Mouse (Mus musculus): ENCODE data around the gene Nsl1. TPM values are rescaled to one million over a fixed set of nuclear protein-coding genes. Genes with fewer than 3 reads are reported as not detected.

The Nsl1 gene
- polyA plus RNA-seq (2014; fragmentation: Illumina TruSeq; extraction: RNeasy Lipid Tissue Mini Kit (QIAGEN cat#74804)) = 4.1 TPM

GRCm38 (mm10) chr1:191062781-191063485 is at the start of gene Nsl1, which contains the start of gene Tatdn3:
TSS of gene Nsl1 (plus strand) at chr1:191063012.
TSS of gene Tatdn3 (minus strand) at chr1:191062932.

GRCm38 (mm10) chr1:191026021-191026713 is 36.6 kb upstream of the Nsl1 start, which contains the start of gene Flvcr1:
TSS of gene Flvcr1 (minus strand) at chr1:191026158.

DNA sequence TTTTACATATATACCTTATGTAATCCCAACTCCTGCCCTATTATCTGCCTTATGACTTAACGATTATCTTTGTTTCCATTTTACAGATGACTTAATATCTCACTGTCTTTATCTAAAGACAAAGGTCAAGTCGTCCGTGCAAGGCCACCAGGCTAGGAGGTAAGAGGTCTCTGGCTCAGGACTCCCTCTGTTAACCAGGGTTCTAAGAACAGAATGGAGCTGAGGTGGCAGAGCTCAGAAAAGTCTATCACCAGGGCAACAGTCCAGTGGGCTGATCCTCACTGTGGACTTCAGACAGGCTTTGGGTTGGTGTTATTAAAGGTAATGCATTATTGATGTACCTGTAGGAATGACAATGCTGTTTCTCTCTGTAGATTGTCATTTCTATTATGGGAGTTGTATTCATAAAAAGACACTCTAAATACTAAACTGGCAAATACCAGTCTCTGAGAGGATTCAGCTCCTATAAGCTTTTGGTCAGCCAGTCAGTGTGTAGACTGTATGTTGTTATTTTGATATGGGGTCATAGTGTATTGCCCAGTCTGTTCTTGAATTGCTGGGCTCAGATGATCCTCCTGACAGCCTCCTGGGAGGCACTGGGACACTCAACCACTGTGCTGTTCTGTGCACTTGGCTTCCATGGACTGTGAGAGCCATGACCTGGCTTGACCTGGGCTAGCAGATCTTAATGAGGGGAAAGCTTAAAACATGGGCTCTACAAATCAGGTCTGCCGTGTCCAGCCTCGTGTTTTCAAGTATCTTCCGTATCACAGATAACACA is 26.1 kb upstream of the Nsl1 start, which contains the start of gene Spata45:
Gene Spata45 (plus strand): TSS at position 86 of the 781 bp plus-strand sequence.

DNA sequence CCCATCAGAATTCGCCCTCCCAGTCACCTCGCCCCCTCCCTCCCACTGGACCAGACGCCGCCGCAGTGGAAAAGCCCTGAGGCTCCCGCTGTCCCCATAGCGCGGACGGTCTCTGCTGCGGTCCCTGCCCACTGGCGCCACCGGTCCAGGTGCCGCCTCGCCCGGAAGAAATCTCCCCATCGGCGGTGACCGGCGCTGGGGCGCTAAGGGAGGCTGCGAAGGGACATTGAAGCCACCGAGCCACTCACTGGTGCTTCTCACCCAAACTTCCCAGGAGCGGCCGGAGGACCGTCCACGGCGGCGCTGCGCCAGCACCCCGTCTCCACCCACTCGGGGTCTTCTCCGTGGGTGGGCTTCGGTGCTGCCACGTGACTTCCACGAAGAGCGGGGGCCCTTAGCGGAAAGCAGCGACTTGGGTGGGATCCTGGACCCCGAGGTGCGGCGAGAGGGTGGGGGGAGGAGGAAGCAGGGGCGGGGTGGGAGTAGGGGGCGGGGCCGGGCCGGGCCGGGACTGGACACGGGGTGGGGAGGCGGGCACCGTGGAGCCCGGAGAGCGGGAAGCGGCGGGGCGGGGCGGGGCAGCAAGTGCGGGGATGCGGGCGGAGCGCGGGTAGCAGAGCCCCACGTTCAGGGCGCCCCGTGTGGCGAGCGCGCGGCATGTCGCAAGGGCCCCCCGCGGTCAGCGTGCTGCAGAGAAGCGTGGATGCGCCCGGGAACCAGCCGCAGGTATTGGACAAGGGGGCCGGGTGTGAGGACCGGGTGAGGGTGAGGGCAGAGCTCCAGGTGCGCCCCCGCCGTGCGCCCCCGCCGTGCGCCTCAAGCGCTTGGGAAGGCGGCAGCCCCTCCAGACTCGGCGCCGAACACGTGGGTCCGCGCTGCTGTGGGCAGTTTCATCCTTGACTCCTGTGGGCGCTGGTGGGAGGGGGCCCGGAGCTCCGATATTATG is 35.3 kb downstream of the Nsl1 start, which contains the start of gene Batf3:
Gene Batf3 (plus strand): TSS at position 46 of the 946 bp plus-strand sequence.

Other genes starting within 250 kb of the Nsl1 start
- 7.9 TPM for gene Rps6kc1, start 151.2 kb upstream of the Nsl1 start, polyA plus RNA-seq (2014; fragmentation: Illumina TruSeq; extraction: RNeasy Lipid Tissue Mini Kit (QIAGEN cat#74804))
- 67.2 TPM for gene Angel2, start 137.9 kb upstream of the Nsl1 start, polyA plus RNA-seq (2014; fragmentation: Illumina TruSeq; extraction: RNeasy Lipid Tissue Mini Kit (QIAGEN cat#74804))
- gene Vash2, start 83.7 kb upstream of the Nsl1 start, polyA plus RNA-seq (2014; fragmentation: Illumina TruSeq; extraction: RNeasy Lipid Tissue Mini Kit (QIAGEN cat#74804)) = 2.8 TPM
- 43.6 TPM for gene Flvcr1, start 36.9 kb upstream of the Nsl1 start, polyA plus RNA-seq (2014; fragmentation: Illumina TruSeq; extraction: RNeasy Lipid Tissue Mini Kit (QIAGEN cat#74804))
- not detected for gene Spata45, start 26.4 kb upstream of the Nsl1 start, polyA plus RNA-seq (2014; fragmentation: Illumina TruSeq; extraction: RNeasy Lipid Tissue Mini Kit (QIAGEN cat#74804))
- gene Tatdn3, start 80 bp upstream of the Nsl1 start, polyA plus RNA-seq (2014; fragmentation: Illumina TruSeq; extraction: RNeasy Lipid Tissue Mini Kit (QIAGEN cat#74804)) = 9.2 TPM
- gene Batf3, start 34.8 kb downstream of the Nsl1 start, polyA plus RNA-seq (2014; fragmentation: Illumina TruSeq; extraction: RNeasy Lipid Tissue Mini Kit (QIAGEN cat#74804)) = not detected
- gene Fam71a, start 101.8 kb downstream of the Nsl1 start, polyA plus RNA-seq (2014; fragmentation: Illumina TruSeq; extraction: RNeasy Lipid Tissue Mini Kit (QIAGEN cat#74804)) = not detected
- 1.9 TPM for gene Atf3, start 155.0 kb downstream of the Nsl1 start, polyA plus RNA-seq (2014; fragmentation: Illumina TruSeq; extraction: RNeasy Lipid Tissue Mini Kit (QIAGEN cat#74804))